Mouse (Mus musculus) induced T-regulatory cell, adult 2 months (primary cell): ENCODE data around the gene Surf1.
A peak's percentile ranks its signal among the peaks of the same experiment; 100 is the strongest.

Experiments used
- DNase-seq: peaks from one replicate; pipeline ENCODE4 v3.0.0-alpha.2; 2012; ENCODE audit warnings: low read depth

Surf1 gene

DNA sequence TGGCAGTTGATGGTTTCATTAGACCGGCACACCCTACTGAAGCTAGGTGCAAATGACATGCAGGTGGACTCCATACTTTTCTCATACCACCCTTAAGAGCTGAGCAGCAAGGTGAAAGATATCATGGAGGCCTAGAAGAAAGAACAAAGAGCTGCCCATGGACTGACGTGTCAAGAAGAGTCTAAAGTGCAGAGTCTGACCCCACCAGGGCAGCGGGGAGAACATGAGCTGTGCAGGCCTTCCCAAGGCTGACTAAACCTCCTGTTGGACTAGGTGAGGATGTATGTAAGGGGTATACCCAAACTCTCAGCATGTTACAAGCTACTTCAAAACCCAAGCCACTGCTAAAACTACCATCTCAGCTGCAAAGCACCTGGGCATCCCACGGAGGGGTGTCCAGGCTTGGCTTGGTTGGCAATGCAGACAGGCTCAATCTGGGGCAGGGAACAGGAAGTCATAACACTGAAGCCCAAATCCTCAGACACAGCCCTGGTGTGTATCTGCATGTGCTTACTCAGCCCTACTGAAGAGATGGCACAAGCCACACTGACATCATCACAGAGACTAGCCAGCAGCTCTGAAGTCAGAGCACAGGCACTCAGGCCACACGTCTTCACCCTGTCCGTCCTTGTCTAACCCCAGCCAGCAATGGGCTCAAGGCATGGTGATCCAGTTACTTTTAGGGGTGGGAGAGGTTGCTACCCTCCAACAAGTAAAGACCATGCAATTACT is 11.6 kb upstream of the Surf1 start:
- no peak for DNase-seq

DNA sequence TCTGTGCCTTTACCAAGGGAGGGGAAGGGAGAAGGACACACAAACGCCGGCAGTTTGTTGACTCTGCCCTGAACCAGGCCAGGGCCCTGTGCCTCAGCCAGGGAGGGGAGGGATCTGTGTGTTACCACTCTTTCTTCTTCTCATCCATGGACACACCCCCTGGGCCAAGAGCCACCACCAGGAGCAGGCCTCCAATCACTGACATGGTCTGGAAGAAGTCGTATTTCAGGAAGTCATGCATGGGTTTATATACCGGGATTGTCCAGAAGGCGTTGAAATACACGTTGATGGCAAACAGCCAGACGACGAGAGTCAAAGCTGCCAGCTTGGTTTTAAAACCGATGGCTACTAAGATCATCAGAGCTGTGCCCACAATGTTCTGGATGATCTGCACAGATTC is 5.5 kb upstream of the Surf1 start:
- DNase-seq, result no peak

DNA sequence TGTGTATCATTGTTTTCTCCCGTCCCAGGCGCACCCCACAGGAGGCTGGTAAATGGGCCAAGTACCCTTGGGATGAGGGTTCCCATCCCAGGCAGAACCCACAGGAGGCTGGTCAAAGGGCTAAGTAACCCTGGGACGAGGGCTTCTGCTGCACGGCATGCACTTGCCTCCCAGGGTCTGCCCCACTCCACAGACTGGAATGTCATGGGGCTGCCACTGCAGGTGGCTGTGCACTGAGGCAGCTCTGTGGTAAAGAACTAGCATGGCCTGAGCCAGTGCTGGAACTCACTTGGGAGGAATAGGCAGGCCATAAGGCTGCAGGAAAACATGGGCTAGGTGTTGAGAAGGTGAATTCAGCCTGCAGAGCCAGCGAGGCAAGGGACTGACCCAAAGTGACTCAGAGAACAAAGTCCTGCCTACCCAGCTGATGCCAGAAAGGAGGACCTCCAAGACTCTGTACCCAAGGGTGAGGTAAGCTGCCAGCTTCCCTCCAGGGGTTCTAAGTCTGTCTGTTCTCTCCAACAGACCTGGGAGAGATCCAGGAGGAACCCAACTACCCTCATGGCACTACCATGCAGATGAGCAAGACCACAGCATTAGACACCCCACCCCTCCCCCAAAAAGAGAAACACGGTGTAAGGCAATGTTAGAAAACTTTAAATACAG is 4.0 kb upstream of the Surf1 start:
- DNase-seq, result no peak

DNA sequence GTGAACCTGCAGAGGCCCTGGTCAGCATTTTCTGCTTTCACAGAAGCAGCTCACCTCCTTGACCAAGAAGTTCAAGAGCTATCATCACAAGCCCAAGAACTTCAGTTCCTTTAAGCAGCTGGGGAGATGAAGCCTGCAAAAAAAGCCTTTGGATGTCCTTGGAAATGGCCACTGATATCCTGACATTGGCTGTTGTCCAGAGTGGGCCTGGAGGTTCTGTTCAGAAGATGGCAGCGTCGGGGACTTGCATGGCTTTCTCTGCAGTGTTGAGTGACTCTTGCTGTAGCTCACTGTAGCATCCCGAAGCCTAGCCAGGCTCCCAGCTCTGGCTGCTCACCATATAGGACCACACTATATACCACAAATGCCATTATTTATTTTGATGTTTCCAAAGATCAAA is 3.4 kb upstream of the Surf1 start:
- no peak for DNase-seq

DNA sequence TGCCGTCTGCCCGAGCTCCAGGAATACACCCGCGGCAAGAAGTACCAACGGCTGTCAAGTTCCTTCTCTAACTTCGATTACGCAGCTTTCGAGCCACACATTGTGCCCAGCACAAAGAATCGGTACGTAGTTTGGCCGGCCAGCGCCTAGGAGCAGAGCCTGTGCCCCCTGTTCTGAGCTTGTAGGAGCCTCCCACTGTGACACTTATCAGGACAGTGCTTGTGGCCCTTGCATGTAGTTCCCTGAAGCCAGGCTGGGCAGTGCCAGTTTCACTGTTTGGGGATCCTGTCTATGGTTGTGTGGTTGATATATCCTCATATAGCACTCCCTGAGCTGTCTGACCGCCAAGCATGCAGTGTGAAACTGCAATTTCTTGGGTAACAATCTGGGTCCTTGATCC is 408 bp upstream of the Surf1 start:
- DNase-seq, result no peak

DNA sequence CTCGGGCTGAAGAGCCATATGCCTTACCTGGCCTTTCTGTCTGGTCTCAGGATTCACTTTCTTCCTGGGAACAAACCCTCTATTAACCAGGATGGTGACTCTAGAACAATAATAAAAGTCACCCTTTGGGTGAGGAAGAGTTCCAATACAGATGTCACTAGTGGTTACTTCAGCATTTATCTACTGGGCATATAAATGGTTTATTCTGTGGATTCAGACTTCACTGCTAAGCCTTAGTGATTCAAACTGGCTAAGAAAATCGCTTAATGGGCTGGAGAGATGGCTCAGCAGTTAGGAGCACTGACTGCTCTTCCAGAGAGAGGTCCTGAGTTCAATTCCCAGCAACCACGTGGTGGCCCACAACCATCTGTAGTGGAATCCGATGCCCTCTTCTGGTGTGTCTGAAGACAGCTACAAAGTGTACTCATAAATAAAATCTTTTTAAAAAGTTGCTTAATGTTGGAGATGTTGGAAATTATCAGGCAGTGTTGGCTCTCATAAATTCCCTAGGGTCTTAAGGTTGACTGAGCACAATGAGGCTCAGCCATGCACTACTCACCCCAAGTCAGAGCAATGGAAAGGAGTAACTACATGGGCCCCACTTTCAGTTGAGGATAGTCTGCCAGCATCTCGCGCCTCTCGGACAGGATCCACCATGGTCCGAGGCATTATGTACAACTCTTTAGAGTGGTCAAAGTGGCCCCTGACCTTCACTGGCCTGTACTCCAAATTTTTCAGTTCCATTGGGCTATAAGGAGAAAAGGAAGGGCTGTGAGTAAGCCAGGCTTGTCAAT is 2.0 kb downstream of the Surf1 start:
- DNase-seq, result no peak

DNA sequence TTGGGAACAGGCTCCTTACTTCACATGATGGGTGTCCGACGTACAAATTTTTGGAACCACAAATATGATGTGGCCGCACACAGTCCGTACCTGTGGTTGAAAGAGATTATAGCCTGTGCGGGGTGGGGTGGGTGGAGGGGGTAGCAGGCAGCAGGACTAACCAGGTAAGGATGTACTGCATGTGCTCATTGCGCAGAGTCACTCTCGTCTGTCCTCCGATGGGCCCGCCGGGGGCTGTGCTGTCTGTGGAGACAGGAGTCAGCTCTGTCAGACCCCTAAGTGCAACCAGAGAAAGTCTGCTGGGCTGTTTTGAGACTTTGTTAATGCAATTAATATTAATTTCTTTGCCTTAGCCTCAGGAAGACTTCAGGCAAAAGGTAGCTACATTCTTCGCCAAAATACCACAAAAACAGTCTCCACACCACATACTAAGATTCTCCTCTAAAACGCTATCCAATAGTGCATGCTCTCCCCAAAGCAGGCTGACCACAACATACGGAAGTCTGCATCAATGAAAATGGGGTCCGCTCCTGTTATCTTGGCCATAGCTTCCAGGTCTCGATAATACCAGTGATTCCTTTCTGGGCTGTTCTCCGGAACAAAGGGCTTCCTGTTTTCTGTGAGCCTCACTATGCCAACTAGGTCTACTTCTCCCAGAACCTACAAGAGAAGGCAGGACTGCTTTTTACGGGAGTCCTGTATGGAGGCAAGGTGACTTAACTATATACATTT is 2.7 kb downstream of the Surf1 start:
- DNase-seq, result peak; percentile 17

DNA sequence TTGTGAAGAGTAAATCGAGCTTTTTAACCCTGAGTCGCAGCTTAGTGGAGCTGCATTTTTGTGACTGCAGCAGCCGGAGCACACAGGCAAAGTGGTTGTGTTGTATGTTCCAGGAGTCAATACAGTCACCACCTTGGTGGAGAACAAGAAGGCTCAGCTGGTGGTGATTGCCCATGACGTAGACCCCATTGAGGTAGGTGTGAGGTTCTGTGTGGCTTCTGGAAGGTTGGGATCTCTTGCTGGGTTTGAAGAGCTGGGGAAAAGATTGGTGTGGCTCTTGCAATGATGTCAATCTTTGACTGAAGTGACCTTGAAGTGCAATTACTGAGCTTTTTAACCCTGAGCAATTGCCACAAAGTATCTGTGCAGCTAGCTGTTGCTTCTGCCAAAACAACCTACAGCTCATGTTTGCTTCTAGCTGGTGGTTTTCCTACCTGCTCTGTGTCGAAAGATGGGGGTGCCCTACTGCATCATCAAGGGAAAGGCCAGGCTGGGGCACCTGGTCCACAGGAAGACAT is 4.0 kb downstream of the Surf1 start:
- DNase-seq, result peak; percentile 39

DNA sequence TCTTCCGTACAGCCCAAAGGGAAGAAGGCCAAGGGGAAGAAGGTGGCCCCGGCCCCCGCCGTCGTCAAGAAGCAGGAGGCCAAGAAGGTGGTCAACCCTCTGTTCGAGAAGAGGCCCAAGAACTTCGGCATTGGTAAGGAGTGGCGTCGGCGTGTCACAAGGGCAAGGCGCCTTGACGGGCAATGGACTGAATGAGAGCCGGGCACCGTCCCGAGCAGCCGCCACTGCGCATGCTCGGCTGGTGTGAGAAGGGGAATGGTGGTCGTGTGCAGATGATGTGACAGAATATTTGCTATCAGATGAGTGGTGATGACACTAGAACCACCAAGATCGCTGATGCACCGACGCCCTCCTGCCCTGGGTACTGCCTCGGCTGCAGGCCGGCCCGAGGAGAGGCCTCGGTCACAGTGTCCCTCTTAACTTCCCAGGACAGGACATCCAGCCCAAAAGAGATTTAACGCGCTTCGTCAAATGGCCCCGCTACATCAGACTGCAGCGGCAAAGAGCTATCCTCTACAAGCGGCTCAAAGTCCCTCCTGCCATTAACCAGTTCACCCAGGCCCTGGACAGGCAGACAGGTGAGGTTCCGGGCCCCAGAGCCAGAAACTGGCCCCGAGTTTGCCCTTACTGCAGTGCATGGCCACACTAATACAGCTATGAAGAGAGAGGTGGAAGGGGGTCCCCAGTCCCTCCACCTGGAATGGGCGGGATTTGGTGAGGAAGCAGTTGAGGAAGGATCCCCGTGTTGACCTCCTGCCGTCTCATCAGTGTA is 5.2 kb downstream of the Surf1 start:
- DNase-seq, result peak; percentile 82

DNA sequence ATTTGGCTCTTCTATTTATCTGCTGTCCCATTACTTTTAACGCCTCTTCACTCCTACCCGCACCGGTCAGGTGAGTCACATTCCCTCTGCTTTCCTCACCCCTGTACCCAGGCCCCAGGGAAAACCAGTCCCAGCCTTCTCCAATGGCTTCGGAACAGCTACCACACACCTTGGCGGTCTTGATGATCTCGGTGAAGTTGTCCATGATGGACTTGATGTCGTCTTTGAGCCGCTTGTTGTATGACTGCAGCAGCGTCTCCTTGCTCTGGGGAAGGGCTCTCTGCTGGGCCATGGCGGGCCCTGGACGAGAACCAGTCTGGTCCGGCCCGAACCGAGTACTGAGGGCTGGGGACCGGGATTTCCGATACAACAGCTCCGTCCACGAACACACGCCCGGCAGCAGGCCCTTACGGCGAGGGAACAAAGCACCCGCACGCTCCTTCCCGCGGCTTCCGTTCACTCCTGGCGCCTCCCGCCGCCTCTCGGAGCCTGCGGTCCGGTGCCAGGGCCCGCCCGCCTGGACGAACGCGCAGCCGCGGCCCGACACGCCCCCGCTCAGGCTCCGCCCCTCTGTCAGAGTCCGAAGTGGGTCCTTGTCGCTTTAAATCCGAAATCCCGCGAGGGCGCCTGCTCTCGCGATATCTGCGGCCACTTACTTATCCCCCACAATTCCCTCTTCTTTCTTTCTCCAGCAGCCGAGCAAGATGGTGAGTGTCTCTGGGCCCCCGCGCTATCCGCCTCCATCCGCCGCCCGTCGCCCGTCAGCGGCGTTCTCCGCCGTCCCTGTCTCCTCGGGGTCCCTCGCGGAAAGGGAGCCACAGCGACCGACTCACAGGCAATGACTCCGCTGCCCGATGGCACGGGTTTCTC is 6.0 kb downstream of the Surf1 start, which contains the start of the genes Med22 and Rpl7a:
TSS of gene Med22 (minus strand) at position 554 of the 870 bp plus-strand sequence.
TSS of gene Rpl7a (plus strand) at position 641 of the 870 bp plus-strand sequence.
- DNase-seq, result peak; percentile 100

DNA sequence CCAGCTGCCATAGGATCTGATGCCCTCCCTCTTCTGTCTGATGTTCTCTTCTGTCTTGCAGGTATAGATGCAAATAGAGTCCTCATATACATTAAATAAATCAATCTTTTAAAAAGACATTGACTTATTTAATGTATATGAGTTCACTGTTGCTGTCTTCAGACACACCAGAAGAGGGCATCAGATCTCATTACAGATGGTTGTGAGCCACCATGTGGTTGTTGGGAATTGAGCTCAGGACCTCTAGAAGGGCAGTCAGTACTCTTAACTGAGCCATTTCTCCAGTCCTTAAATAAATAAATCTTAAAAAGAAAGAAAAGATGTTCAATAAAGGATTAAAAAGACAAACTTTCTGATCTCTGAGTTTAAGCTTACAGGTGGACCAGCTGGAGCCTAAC is 6.9 kb downstream of the Surf1 start:
- no peak for DNase-seq

DNA sequence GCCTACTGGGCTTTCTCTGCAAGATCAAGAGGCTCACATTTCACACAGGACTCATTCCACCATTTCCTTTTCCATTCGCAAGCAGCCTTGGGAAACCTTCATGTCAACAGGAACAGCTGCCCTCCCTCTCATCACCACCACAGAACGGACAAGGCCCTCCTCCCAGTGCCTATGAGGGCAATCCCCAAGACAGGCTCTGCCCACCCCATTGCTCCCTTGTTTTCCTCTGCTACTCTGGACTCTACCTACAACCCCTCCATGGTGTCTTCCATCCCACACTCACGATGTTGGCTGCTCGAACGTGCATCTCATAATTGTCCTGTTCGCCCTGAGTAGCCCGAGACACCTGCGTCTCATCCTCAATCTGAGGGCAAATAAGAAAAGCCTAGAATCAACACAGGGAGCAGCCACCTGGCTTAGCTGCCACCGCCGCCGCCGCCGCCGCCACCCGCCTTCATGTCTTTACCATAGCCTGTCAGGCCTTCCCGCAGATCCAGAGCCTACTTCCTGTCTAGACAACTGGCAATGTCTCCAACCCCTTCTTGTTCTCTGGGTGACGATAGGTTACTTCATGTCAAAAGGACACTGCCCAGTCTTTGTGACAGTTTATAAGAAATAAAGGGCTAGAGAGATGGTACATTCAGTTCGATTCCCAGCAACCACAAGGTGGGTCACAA is 7.5 kb downstream of the Surf1 start:
- peak; percentile 32 for DNase-seq

DNA sequence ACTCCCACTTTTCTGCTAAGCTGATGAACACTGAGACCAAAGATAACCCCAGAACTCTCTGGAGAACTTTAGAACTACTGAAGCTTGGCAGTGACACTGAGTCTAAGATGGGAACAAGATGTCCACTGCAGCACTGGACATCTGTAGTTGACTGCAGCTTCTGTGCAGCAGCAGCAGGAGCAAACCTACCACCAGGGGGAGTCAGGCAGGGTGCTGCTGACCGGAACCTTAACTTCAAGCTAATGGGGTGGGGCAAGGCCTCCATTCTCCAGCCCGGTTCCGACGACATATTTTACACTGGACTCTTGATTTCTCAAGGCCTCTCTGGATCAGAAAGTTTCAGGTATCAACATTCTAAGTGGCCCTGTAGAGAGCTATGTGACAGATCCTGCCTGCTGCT is 9.2 kb downstream of the Surf1 start:
- peak; percentile 74 for DNase-seq

DNA sequence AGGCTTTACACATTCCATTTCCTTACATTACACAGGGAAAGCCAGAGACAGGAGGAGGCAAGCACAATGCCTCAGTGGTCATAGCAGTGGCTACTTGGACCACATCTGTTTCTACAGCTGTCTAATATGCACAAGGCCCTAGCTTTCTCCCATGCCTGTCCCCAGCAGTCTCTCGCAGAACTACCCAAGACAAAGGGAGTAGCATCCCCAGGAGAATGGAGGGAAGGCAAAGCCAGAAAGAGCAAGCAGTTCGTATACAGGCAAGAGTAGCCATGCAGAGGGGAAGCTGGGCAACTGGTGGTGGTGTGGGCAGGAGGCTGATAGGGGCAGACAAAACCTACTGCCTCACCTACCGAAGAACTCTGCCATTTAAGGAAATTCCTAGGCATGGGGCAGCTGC is 9.9 kb downstream of the Surf1 start:
- DNase-seq, result no peak

DNA sequence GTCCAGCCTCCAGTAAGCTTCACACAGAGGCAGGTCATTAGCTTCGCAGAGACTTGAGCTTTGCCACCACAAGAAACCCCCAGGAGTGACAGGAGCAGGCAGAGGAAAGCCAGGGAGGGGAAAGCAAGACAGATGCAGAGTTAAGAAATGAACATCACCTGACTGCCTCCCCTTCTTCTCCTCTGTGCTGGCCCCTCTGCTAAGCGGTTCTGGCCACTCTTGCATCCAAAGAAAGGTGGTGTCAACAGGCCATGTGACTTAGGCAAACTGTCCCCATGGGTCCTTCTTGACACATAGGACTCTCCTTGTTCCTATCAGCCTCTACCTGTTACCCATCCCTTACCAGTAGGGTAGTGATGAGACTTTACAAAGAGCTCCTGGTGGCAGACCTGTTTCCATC is 10.4 kb downstream of the Surf1 start:
- no peak for DNase-seq

DNA sequence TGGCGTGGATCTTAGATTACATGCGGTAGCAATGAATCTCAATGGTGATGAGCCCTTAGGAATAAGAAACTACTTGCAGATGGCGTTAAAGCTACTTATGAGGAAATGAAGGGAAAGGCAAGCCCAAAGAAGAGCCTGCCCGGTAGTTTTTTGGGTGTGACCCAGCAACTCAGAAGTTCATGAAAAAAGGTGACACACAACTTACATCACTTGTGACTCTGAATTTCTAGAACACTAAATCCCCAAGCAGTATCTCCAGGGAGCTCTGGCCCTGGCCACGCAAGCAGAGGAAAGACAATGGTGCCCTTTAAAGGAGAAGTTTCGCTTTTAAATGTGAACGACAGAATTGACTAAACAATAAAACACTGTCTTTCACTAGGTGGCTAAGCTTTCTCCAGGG is 13.0 kb downstream of the Surf1 start:
- no peak for DNase-seq

DNA sequence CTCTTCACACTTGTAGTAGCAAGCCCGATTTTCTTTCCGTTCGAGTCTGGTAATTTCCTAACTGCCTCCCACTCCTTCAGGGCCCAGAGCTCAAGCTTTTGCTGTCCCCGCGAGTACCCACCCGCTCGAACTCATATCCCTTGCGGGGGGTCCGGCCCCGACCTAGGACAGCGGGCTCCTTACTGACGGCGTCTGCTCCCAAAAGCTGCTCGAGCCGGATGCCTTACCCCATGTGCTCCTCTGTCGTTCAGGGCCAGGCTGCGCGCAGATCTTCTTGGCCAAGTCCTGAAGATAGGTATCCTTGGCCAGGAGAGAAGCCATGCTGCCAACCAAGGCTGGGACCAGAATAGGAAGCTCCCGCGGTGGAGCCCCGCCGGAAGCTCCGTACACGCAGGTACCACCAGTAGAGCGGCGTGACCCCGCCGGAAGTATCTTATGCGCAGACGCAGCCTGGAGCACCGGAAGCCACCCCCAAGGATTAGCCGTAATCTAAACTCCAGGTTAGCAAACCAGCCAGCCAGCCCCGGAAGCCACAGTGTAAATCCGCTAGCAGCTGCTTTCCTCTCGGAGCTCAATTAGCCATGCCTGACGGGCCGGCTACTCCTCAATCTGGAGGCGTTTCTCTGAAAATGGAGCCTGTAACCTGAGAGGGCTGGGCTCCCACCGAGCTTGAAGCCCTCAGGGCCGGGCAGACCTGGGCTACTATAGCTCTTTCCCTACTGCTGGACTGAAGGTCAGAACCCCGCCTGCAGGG is 13.7 kb downstream of the Surf1 start, which contains the start of gene Surf6:
TSS of gene Surf6 (minus strand) at position 413 of the 754 bp plus-strand sequence.
- DNase-seq, result peak; percentile 98

DNA sequence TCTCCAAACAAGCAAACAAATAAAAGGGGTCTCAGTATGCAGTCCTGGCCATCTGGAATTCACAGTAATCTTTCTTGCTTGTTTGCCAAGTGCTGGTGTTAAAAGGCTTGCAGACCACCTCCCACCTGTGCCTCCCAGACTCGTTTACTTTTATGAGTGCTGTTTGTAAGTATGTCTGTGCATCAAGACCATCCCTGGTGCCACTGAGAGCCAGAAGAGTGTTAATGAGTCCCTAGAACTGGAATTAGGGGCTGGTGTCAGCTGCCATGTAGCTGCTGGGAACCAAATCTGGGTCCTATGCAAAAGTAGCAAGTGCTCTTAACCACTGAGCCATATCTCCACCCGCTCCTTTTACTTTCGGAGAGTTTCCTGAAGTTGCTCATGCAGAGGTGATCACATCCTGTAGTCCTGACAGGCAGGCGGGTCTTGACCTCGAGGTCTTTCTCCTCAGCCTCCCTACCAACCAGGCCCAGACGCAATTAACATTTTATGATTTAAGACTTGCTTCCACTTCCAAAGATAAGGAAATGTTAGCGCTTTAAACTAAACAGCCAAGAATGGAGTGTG is 14.4 kb downstream of the Surf1 start:
- no peak for DNase-seq
